Mouse (Mus musculus): Measurements from ENCODE around the gene Best3.
A peak's percentile ranks its signal among the peaks of the same experiment; 100 is the strongest.

Gene Best3

GRCm38 (mm10) chr10:116986264-116987082 lies at the start of gene Best3:
Best3 (plus strand) TSS chr10:116986314.
- no peak for DNase-seq (ENCODE audit: low read depth, low spot score)
- no peaks in the 10 kb centered on the region for H3K27me3 ChIP-seq (ENCODE audit: control insufficient read depth, insufficient read depth, low read length, poor library complexity, severe bottlenecking)
- H3K36me3 ChIP-seq (ENCODE audit: control insufficient read depth, insufficient read depth, low read length, poor library complexity, severe bottlenecking) = no peaks in the 10 kb centered on the region

GRCm38 (mm10) chr10:116943025-116943424 lies 43.1 kb upstream of the Best3 start:
- H3K36me3 ChIP-seq (ENCODE audit: control insufficient read depth, insufficient read depth, low read length, poor library complexity, severe bottlenecking) = peaks cover 3% of the 10 kb centered on the region
- DNase-seq (ENCODE audit: low read depth, low spot score) = peak; percentile 66
- no peaks in the 10 kb centered on the region for H3K27me3 ChIP-seq (ENCODE audit: control insufficient read depth, insufficient read depth, low read length, poor library complexity, severe bottlenecking)

- H3K36me3 ChIP-seq (ENCODE audit: control insufficient read depth, insufficient read depth, low read length, poor library complexity, severe bottlenecking) = no peaks in the 10 kb centered on the region
- DNase-seq (ENCODE audit: low read depth, low spot score) = peak; percentile 49
- H3K27me3 ChIP-seq (ENCODE audit: control insufficient read depth, insufficient read depth, low read length, poor library complexity, severe bottlenecking) = no peaks in the 10 kb centered on the region
Measured at GRCm38 (mm10) chr10:116944144-116944543, 42.0 kb upstream of the Best3 start.

- no peaks in the 10 kb centered on the region for H3K36me3 ChIP-seq (ENCODE audit: control insufficient read depth, insufficient read depth, low read length, poor library complexity, severe bottlenecking)
- H3K27me3 ChIP-seq (ENCODE audit: control insufficient read depth, insufficient read depth, low read length, poor library complexity, severe bottlenecking) = no peaks in the 10 kb centered on the region
- no peak for DNase-seq (ENCODE audit: low read depth, low spot score)
Measured at GRCm38 (mm10) chr10:116944940-116945339, 41.2 kb upstream of the Best3 start.

GRCm38 (mm10) chr10:116948414-116948813 lies 37.7 kb upstream of the Best3 start:
- Histone ChIP-seq H3K27me3 (ENCODE audit: control insufficient read depth, insufficient read depth, low read length, poor library complexity, severe bottlenecking) (no peaks in the 10 kb centered on the region), H3K36me3 (ENCODE audit: control insufficient read depth, insufficient read depth, low read length, poor library complexity, severe bottlenecking) (no peaks in the 10 kb centered on the region)
- no peak for DNase-seq (ENCODE audit: low read depth, low spot score)

GRCm38 (mm10) chr10:116949111-116950008 lies 36.8 kb upstream of the Best3 start:
- no peaks in the 10 kb centered on the region for H3K27me3 ChIP-seq (ENCODE audit: control insufficient read depth, insufficient read depth, low read length, poor library complexity, severe bottlenecking)
- H3K36me3 ChIP-seq (ENCODE audit: control insufficient read depth, insufficient read depth, low read length, poor library complexity, severe bottlenecking) = no peaks in the 10 kb centered on the region
- DNase-seq (ENCODE audit: low read depth, low spot score) = peak; percentile 27

GRCm38 (mm10) chr10:116950009-116950769 lies 35.9 kb upstream of the Best3 start, which contains the start of gene Rab3ip:
Rab3ip (minus strand) TSS chr10:116950769.
- no peaks in the 10 kb centered on the region for H3K27me3 ChIP-seq (ENCODE audit: control insufficient read depth, insufficient read depth, low read length, poor library complexity, severe bottlenecking)
- peak; percentile 93 for DNase-seq (ENCODE audit: low read depth, low spot score)
- no peaks in the 10 kb centered on the region for H3K36me3 ChIP-seq (ENCODE audit: control insufficient read depth, insufficient read depth, low read length, poor library complexity, severe bottlenecking)

GRCm38 (mm10) chr10:116950886-116951285 lies 35.2 kb upstream of the Best3 start:
- no peak for DNase-seq (ENCODE audit: low read depth, low spot score)
- Histone ChIP-seq H3K36me3 (ENCODE audit: control insufficient read depth, insufficient read depth, low read length, poor library complexity, severe bottlenecking) (no peaks in the 10 kb centered on the region), H3K27me3 (ENCODE audit: control insufficient read depth, insufficient read depth, low read length, poor library complexity, severe bottlenecking) (no peaks in the 10 kb centered on the region)

GRCm38 (mm10) chr10:116955191-116955590 lies 30.9 kb upstream of the Best3 start:
- Histone ChIP-seq H3K27me3 (ENCODE audit: control insufficient read depth, insufficient read depth, low read length, poor library complexity, severe bottlenecking) (no peaks in the 10 kb centered on the region), H3K36me3 (ENCODE audit: control insufficient read depth, insufficient read depth, low read length, poor library complexity, severe bottlenecking) (no peaks in the 10 kb centered on the region)
- no peak for DNase-seq (ENCODE audit: low read depth, low spot score)

GRCm38 (mm10) chr10:116956483-116957158 lies 29.5 kb upstream of the Best3 start:
- DNase-seq (ENCODE audit: low read depth, low spot score) = no peak
- H3K36me3 ChIP-seq (ENCODE audit: control insufficient read depth, insufficient read depth, low read length, poor library complexity, severe bottlenecking) = no peaks in the 10 kb centered on the region
- no peaks in the 10 kb centered on the region for H3K27me3 ChIP-seq (ENCODE audit: control insufficient read depth, insufficient read depth, low read length, poor library complexity, severe bottlenecking)

GRCm38 (mm10) chr10:116957867-116958551 lies 28.1 kb upstream of the Best3 start:
- no peak for DNase-seq (ENCODE audit: low read depth, low spot score)
- no peaks in the 10 kb centered on the region for H3K27me3 ChIP-seq (ENCODE audit: control insufficient read depth, insufficient read depth, low read length, poor library complexity, severe bottlenecking)

GRCm38 (mm10) chr10:116962152-116962551 lies 24.0 kb upstream of the Best3 start:
- DNase-seq (ENCODE audit: low read depth, low spot score) = no peak
- H3K27me3 ChIP-seq (ENCODE audit: control insufficient read depth, insufficient read depth, low read length, poor library complexity, severe bottlenecking) = no peaks in the 10 kb centered on the region

More at GRCm38 (mm10) chr10:116957867-116958551, 28.1 kb upstream of the Best3 start:
- H3K36me3 ChIP-seq (ENCODE audit: control insufficient read depth, insufficient read depth, low read length, poor library complexity, severe bottlenecking) = no peaks in the 10 kb centered on the region

GRCm38 (mm10) chr10:116962803-116963202 lies 23.3 kb upstream of the Best3 start:
- no peaks in the 10 kb centered on the region for H3K36me3 ChIP-seq (ENCODE audit: control insufficient read depth, insufficient read depth, low read length, poor library complexity, severe bottlenecking)
- DNase-seq (ENCODE audit: low read depth, low spot score) = peak; percentile 6
- no peaks in the 10 kb centered on the region for H3K27me3 ChIP-seq (ENCODE audit: control insufficient read depth, insufficient read depth, low read length, poor library complexity, severe bottlenecking)

More at GRCm38 (mm10) chr10:116962152-116962551, 24.0 kb upstream of the Best3 start:
- H3K36me3 ChIP-seq (ENCODE audit: control insufficient read depth, insufficient read depth, low read length, poor library complexity, severe bottlenecking) = no peaks in the 10 kb centered on the region

All from splenic B cell, adult 2 months (primary cell).